Mouse (Mus musculus): ENCODE results near the gene Kmt2b. TPM values are rescaled to one million over a fixed set of nuclear protein-coding genes. Genes with fewer than 3 reads are reported as not detected.

The Kmt2b gene
- total RNA-seq, 2 experiments from 2014 or later = 18.5 to 20.5 TPM

- DNase-seq = no peak
Observed at GRCm38 (mm10) chr7:30551445-30552101, 37.0 kb downstream of the Kmt2b start.

GRCm38 (mm10) chr7:30550603-30551002 lies 37.9 kb downstream of the Kmt2b start:
- no peak for DNase-seq
- intact Hi-C loops (cut with DNase I) = loop anchor here (2.0 to 5.0 kb wide), 4 partner anchors 14 to 1033 kb away; partner anchors contain the start of genes Kmt2b, Prodh2 and Sipa1l3

More at GRCm38 (mm10) chr7:30551445-30552101, 37.0 kb downstream of the Kmt2b start:
- intact Hi-C loops (cut with DNase I) = loop anchor here (2.0 to 5.0 kb wide), 4 partner anchors 15 to 1034 kb away; partner anchors contain the start of genes Kmt2b, Prodh2 and Sipa1l3

DNA sequence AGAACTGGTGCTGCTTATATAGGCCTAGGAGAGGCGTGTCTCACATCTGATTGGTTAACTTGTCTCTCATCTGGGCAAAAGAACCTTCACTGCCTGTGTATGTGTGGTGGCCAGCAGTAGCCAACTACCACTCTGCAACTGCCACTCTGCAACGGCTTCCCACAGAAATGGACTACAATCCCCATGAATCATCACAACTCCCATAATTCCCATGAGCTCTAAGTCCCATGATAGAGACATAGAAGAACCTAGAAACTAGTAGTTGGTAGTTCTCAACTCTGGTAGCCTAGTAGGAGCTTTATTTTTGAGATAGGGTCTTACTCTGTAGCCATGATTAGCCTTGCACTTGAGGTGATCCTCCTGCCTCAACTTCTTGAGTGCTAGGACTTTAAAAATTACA lies 38.6 kb downstream of the Kmt2b start:
- intact Hi-C loops (cut with DNase I) = loop anchor here (2.0 to 5.0 kb wide), 4 partner anchors 13 to 1033 kb away; partner anchors contain the start of genes Kmt2b, Prodh2 and Sipa1l3
- DNase-seq = no peak

DNA sequence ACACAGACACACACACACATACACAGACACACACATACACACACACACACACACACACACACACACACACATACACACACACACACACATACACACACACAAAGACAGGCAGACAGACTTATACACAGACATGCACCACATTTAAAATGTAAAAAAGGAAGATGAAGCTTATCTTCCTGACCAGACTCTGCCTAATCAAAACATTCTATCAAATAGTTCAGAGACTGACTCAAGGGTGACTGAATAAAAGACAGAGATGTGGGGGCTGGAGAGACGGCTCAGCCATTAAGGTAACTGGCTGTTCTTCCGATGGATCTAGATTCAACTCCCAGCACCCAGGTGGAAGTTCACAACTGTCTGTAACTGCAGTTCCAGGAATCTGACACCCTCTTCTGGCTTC lies 44.2 kb downstream of the Kmt2b start:
- intact Hi-C loops (cut with DNase I) = no loop called here
- DNase-seq = no peak

DNA sequence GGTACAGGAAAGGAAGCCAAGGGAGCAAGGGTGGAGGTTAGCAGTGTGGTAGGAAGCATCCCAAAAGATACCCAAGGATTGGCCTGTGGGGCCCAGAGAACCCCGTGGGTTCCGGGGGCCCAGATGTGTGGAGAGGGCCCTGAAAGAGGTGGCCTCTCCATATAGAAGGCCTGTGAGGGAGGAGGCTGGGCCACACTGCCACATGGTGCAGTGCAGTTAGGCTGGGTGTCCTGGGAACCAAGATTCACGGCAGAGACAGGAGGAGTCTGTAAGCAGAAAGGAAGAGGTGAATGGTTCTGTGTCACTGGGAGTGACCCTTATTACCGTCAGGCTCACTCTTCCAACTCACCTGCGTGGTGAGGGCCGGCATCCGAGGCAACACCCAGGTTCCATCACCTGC lies 48.0 kb downstream of the Kmt2b start:
- DNase-seq = no peak
- intact Hi-C loops (cut with DNase I) = no loop called here

GRCm38 (mm10) chr7:30534633-30535577 lies 53.6 kb downstream of the Kmt2b start, which contains the start of gene Arhgap33:
Gene Arhgap33, minus strand, starts transcription at chr7:30535060.
- intact Hi-C loops (cut with DNase I) = no loop called here

GRCm38 (mm10) chr7:30533941-30534632 lies 54.4 kb downstream of the Kmt2b start:
- DNase-seq = no peak
- intact Hi-C loops (cut with DNase I) = no loop called here

More at GRCm38 (mm10) chr7:30534633-30535577, 53.6 kb downstream of the Kmt2b start, which contains the start of gene Arhgap33:
- DNase-seq = peak; percentile 93 to 94

DNA sequence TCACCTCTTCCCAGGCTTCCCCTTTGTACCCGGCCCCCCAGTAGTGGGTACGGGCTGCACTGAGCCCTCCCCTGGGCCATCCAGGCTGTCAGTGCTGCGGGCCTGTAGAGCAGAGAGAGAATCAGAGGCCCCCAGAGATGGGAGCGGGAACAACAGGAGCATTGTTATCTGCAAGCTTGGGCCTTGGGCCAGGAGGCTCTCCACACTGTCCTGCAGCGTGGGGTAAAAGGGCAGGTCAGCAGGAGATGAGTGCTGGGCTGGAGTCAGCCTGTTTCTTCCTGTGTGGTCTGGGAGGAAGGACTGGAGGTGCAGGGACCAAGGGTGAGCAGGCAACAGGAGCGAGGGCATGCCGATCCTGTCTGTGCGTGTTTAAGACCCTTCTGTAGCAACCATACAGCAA lies 55.6 kb downstream of the Kmt2b start:
- intact Hi-C loops (cut with DNase I) = no loop called here
- no peak for DNase-seq

GRCm38 (mm10) chr7:30531291-30531815 lies 57.2 kb downstream of the Kmt2b start:
- DNase-seq = no peak
- intact Hi-C loops (cut with DNase I) = no loop called here

- DNase-seq = no peak
- intact Hi-C loops (cut with DNase I) = no loop called here
Observed at GRCm38 (mm10) chr7:30526981-30527380, 61.5 kb downstream of the Kmt2b start.

- DNase-seq = no peak
- intact Hi-C loops (cut with DNase I) = no loop called here
Observed at GRCm38 (mm10) chr7:30526399-30526798, 62.1 kb downstream of the Kmt2b start.

DNA sequence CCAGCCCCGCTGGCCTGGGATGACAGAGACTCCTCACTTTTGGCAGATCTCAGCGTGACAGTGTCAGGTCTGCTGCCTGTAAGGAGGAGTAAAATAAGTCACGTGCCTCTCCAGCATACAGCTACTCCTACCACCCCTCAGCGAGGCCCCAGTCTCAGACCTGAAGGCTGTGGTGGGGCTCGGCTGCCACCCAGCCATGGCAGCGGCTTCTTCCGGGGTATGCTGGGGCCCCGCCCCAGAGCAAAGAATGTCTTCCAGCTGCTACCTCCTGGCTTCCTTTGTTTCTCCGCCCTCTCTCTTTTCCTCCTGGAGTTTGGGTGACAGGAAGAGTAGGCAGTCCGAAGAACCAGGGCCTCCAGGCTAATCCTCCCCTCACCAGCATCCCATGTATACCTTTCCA lies 62.6 kb downstream of the Kmt2b start:
- DNase-seq = no peak
- intact Hi-C loops (cut with DNase I) = no loop called here

- DNase-seq = no peak
- intact Hi-C loops (cut with DNase I) = no loop called here
Observed at GRCm38 (mm10) chr7:30524487-30524886, 64.0 kb downstream of the Kmt2b start.

- intact Hi-C loops (cut with DNase I) = no loop called here
- no peak for DNase-seq
Observed at GRCm38 (mm10) chr7:30522871-30523270, 65.7 kb downstream of the Kmt2b start.

DNA sequence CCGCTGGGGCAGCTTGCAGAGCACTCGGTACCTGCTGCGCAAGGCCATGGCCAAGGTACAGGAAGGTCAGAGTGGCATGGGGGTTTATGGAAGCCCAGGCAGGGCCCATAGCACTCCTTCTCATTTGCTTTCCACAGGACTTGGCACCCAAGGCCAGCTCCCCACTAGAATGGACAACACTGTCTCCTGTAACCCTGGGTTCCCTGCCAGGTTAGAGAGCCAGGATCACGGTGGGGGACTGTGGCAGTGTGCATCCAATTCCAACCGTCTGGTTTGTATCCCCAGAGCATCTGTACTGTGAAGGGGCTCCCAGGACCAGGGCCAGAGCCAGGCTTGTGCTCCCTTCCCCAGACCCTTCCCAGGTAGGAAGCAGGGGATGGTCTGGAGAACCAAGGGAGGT lies 67.7 kb downstream of the Kmt2b start:
- intact Hi-C loops (cut with DNase I) = no loop called here
- DNase-seq = no peak

DNA sequence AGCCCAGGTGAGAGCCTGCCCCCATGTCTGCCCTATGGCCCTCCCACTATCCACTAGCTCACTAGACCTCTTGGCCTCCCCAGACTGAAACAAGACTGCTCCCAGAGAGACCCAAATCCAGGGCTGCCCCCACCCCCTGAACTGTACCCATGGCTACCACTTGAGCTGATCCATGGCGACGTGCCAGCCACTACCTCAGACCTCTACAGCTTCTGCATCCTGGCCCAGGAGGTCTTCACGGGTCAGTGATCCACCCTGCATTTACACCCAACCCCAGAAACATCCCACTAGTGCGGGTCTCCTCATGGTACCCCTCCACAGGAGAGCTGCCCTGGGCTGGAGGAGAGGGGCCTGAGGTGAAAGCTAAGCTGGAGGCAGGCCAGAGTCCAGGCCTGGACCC lies 68.1 kb downstream of the Kmt2b start:
- no peak for DNase-seq
- intact Hi-C loops (cut with DNase I) = no loop called here
